Mouse (Mus musculus) MEL (cell line): ENCODE data around the gene Fus. TPM values are rescaled to one million over a fixed set of nuclear protein-coding genes. Genes with fewer than 3 reads are reported as not detected.

Experiments
- DNase-seq: peaks from one replicate; pipeline ENCODE4 v3.0.0; 2011; ENCODE audit warnings: low read depth, low spot score
- H3K27ac ChIP-seq: 2 replicates; pipeline ENCODE4 v1.5.1; 2012; ENCODE audit warnings: low read depth, mild to moderate bottlenecking, control low read depth, low read length, moderate library complexity; ENCODE audit not compliant: control insufficient read depth
- H3K27me3 ChIP-seq, 2 experiments: fragments of 150-350 bp in 1 of 2; sonication (generic) in 1 of 2; 2 replicates each; pipeline ENCODE4 v1.6.1; 2012; ENCODE audit warnings: low read length in 2 of 2, mild to moderate bottlenecking in 2 of 2, improper control_type of control experiment in 1 of 2, moderate library complexity in 1 of 2; ENCODE audit not compliant: insufficient read depth in 2 of 2, control insufficient read depth in 1 of 2
- H3K36me3 ChIP-seq, 2 experiments: 2 replicates each; pipeline ENCODE4 v1.6.1; 2012 to 2014; ENCODE audit warnings: low read length in 2 of 2, improper control_type of control experiment in 1 of 2, inconsistent platforms in 1 of 2, mild to moderate bottlenecking in 1 of 2; ENCODE audit not compliant: insufficient read depth in 2 of 2, control insufficient read depth in 1 of 2
- H3K4me1 ChIP-seq, 2 experiments: fragments of 150-350 bp in 1 of 2; sonication (generic) in 1 of 2; 2 replicates each; pipeline ENCODE4 v1.6.1; 2012; ENCODE audit warnings: low read length in 2 of 2, improper control_type of control experiment in 1 of 2, mild to moderate bottlenecking in 1 of 2; ENCODE audit not compliant: insufficient read depth in 2 of 2, control insufficient read depth in 1 of 2
- H3K4me3 ChIP-seq, 2 experiments: fragments of 150-350 bp in 1 of 2; sonication (generic) in 1 of 2; 2 replicates each; pipeline ENCODE4 v1.5.1; 2012; ENCODE audit warnings: low read depth in 2 of 2, low read length in 2 of 2, mild to moderate bottlenecking in 2 of 2, moderate library complexity in 2 of 2, control low read depth in 1 of 2, improper control_type of control experiment in 1 of 2; ENCODE audit not compliant: control insufficient read depth in 1 of 2, insufficient read depth in 1 of 2
- H3K79me2 ChIP-seq: 2 replicates; pipeline ENCODE4 v1.6.1; 2012; ENCODE audit warnings: mild to moderate bottlenecking, low read length, moderate library complexity; ENCODE audit not compliant: control insufficient read depth, poor library complexity, insufficient read depth
- H3K9ac ChIP-seq: 2 replicates; pipeline ENCODE4 v1.6.1; 2012; ENCODE audit warnings: low read depth, mild to moderate bottlenecking, control low read depth, low read length, moderate library complexity; ENCODE audit not compliant: control insufficient read depth, poor library complexity, severe bottlenecking
- H3K9me3 ChIP-seq: fragments of 150-350 bp; sonication (generic); replicated peaks from 2 replicates; pipeline ENCODE4 v1.6.1; 2012; ENCODE audit warnings: mild to moderate bottlenecking, low read length, improper control_type of control experiment, moderate library complexity; ENCODE audit not compliant: insufficient read depth
- CTCF ChIP-seq, 3 experiments: IDR thresholded peaks in 2 of 3; conservative IDR thresholded peaks in 1 of 3; 2 replicates each; pipeline ENCODE4 v1.5.1; 2011 to 2012; ENCODE audit warnings: low read length in 3 of 3, low read depth in 2 of 3, mild to moderate bottlenecking in 2 of 3, improper control_type of control experiment in 1 of 3, inconsistent platforms in 1 of 3, mixed read lengths in 1 of 3, moderate library complexity in 1 of 3; ENCODE audit not compliant: control insufficient read depth in 1 of 3, insufficient read depth in 1 of 3, poor library complexity in 1 of 3, severe bottlenecking in 1 of 3
- E2F4 ChIP-seq: IDR thresholded peaks from 2 replicates; pipeline ENCODE4 v1.6.1; 2011; ENCODE audit warnings: low read depth, low read length, improper control_type of control experiment, borderline replicate concordance
- MAFK ChIP-seq: IDR thresholded peaks from 2 replicates; pipeline ENCODE4 v1.6.1; 2011; ENCODE audit warnings: low read depth, mild to moderate bottlenecking, low read length, improper control_type of control experiment, borderline replicate concordance
- NRF1 ChIP-seq: IDR thresholded peaks from 2 replicates; pipeline ENCODE4 v1.6.1; 2014; ENCODE audit warnings: low read depth, mild to moderate bottlenecking, inconsistent platforms, low read length, improper control_type of control experiment, moderate library complexity; ENCODE audit not compliant: poor library complexity, insufficient read depth, severe bottlenecking
- POLR2A ChIP-seq, 2 experiments: IDR thresholded peaks; 2 replicates each; pipeline ENCODE4 v1.6.1; 2011 to 2012; ENCODE audit warnings: low read length in 2 of 2, mild to moderate bottlenecking in 2 of 2, control low read depth in 1 of 2, improper control_type of control experiment in 1 of 2, low read depth in 1 of 2, moderate library complexity in 1 of 2; ENCODE audit not compliant: control insufficient read depth in 1 of 2, insufficient read depth in 1 of 2, poor library complexity in 1 of 2
- POLR2AphosphoS2 ChIP-seq: IDR thresholded peaks from 2 replicates; pipeline ENCODE4 v1.6.1; 2011; ENCODE audit warnings: low read length, improper control_type of control experiment
- SMC3 ChIP-seq: IDR thresholded peaks from 2 replicates; pipeline ENCODE4 v1.6.1; 2011; ENCODE audit warnings: low read depth, low read length, improper control_type of control experiment
- ZMIZ1 ChIP-seq: IDR thresholded peaks from 2 replicates; pipeline ENCODE4 v1.6.1; 2012; ENCODE audit warnings: low read depth, mild to moderate bottlenecking, inconsistent platforms, low read length, improper control_type of control experiment, moderate library complexity
- ZNF384 ChIP-seq: IDR thresholded peaks from 2 replicates; pipeline ENCODE4 v1.6.1; 2012; ENCODE audit warnings: low read depth, mild to moderate bottlenecking, inconsistent platforms, low read length, improper control_type of control experiment
- polyA plus RNA-seq, 2 experiments: library from polyadenylated mRNA; stranded (reverse) in 1 of 2; unstranded in 1 of 2; fragments of >175 nt in 1 of 2; fragments of >200 nt in 1 of 2; gene quantifications; 2 replicates each; pipeline versions ENCODE4 v1.2.1 to v1.2.4; 2012; ENCODE audit warnings: low replicate concordance in 2 of 2, low read depth in 1 of 2; ENCODE audit not compliant: insufficient read length in 2 of 2, insufficient read depth in 1 of 2, missing spikeins in 1 of 2
- total RNA-seq: library from RNA; depleted of rRNA; stranded (reverse); fragments of 300-350 nt; gene quantifications from 2 replicates; pipeline ENCODE4 v1.2.3, GENCODE M21; 2012

Gene Fus
- total and polyA plus RNA-seq, 3 experiments: 49.7 to 848 (median 346) TPM

DNA sequence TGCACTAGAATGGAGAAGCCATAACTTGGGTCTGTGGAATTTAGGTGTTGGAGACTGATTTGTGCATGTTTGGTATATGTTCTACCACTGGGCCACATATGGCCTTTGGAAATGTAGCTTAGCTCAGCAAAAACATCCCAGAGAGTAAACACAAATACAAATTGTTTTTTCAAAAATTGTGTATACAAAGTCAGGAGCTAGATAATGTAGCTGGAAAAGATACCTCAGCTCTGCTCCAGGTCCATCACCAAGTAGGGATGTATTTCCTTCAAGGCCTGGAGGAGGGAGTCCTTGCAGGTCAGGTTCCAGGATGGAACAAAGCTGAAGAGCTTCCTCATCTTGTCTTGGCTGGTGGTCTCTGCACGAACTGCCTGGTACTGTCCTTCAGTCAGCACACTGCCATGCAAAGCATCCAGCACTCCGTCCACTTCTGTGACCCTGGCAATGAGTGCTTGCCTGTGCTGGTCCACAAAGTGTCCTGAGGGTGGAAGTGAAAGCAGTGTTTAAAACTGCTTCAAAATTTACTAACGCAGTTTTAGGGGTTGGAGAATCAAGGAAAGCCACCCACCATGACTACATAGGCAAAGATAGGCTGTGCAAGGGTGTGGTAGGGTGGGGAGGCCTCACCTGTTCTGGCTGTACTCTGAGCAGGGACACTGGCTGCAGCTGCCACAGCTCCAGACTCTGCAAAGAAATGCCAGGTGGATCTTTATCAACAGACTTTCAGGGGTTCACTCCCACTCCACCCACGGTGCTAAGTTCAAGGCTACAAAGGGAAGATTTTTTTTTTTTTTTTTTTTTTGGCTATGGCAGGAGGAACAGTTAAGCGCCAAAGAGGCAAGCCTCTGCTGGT is 25.5 kb downstream of the Fus start:
- peaks cover 7 to 9% of the 10 kb centered on the region in 2 experiments for H3K36me3 ChIP-seq
- H3K4me1 ChIP-seq: peaks cover 0 to 4% of the 10 kb centered on the region in 2 experiments; a peak in 1 of 4 replicates
- no peaks in the 10 kb centered on the region for H3K27me3 ChIP-seq
- no peak overlapping the region for H3K27ac ChIP-seq
- no peak overlapping the region for H3K9ac ChIP-seq
- no peak overlapping the region for H3K4me3 ChIP-seq
- TF ChIP-seq POLR2AphosphoS2: peak; percentile 26; the same call in 1 of the 2 replicates
- TF ChIP-seq MAFK: peak; percentile 45; the same call in 1 of the 2 replicates
- no peak for TF ChIP-seq CTCF (IDR thresholded peaks at IDR 0.05 in 2 of 3, conservative IDR thresholded peaks at IDR 0.05 in 1 of 3; ENCODE audit: control insufficient read depth in 1 of 3, insufficient read depth in 1 of 3, low read depth in 2 of 3, low read length in 3 of 3, poor library complexity in 1 of 3, severe bottlenecking in 1 of 3)
- TF ChIP-seq POLR2A (IDR thresholded peaks at IDR 0.05; ENCODE audit: control insufficient read depth in 1 of 2, insufficient read depth in 1 of 2, low read depth in 1 of 2, low read length in 2 of 2, poor library complexity in 1 of 2): peak in 1 of 2 experiments; percentile 44; a peak in 2 of 4 replicates
- peak; percentile 67 for TF ChIP-seq ZNF384
- TF ChIP-seq, all 39 proteins: peak for 4
- H3K9me3 ChIP-seq: no peaks in the 10 kb centered on the region
- H3K79me2 ChIP-seq: no peaks in the 10 kb centered on the region
- DNase-seq: no peak

DNA sequence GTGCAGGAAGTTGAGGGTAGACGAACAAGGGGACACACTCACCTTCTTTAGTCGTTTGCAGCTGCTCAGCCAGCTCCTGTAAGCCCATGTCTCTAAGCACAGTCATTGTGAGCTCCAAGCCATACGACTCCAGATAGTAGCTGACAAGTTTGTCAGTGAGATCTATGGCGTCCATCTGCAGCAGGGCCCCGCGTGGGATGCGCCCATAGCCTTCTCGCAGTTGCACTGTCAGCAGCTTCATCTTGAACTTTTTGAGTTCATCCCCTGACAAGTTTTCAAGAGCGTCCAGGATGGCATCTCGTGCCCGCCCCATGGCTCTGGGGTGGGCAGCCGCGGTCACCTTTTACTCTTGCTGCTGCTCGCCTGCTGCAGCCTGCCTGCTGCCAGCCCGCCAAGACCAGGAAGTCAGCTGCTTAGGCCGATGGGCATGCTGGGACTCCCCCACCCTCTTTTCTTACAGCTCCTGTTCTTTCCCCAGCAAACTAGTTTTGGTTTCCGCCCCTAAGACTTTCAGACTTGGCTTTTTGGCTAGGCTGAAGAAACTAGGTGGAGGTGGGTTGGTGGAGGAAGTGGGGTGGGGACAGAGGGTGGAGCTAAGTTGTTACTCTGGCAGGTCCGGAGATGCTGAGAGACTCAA is 26.2 kb downstream of the Fus start, which contains the start of gene Pycard:
Pycard (minus strand) TSS at position 527 of the 637 bp plus-strand sequence.
- H3K4me1 ChIP-seq: peaks cover 0 to 4% of the 10 kb centered on the region in 2 experiments; a peak in 1 of 4 replicates
- no peak within 1 kb of the TSS for H3K4me3 ChIP-seq
- no peak within 1 kb of the TSS for H3K27ac ChIP-seq
- no peak for TF ChIP-seq NRF1
- TF ChIP-seq ZMIZ1: 0 out of 2 replicates have a peak, but pooled peaks have one; percentile 24
- peak in 1 of 2 experiments; percentile 13; a peak in 1 of 4 replicates for TF ChIP-seq POLR2A (IDR thresholded peaks at IDR 0.05; ENCODE audit: control insufficient read depth in 1 of 2, insufficient read depth in 1 of 2, low read depth in 1 of 2, low read length in 2 of 2, poor library complexity in 1 of 2)
- H3K27me3 ChIP-seq: no peaks in the 10 kb centered on the region
- no peaks in the 10 kb centered on the region for H3K79me2 ChIP-seq
- H3K9me3 ChIP-seq: no peaks in the 10 kb centered on the region
- H3K9ac ChIP-seq: no peak within 1 kb of the TSS
- DNase-seq: no peak
- H3K36me3 ChIP-seq: peaks cover 7% of the 10 kb centered on the region in 2 experiments

DNA sequence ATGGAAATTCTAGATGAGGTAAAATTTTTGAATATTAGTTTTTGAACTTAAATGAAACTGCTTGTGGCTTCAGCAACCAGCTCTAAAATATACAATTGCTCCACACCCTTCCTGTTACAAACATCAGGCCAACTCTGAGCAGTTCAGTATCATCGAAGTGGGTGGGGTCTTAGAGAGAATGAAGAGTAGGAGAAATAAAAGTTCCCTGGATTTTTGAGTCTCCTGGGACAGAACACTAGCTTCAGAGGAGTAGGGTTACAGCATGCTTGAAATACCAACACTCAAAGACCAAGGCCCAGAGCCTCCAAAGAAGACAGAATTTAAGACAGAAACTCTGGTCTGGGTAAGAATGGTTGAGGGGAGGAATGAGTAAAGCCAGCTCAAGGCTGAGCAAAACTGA is 32.2 kb downstream of the Fus start:
- H3K36me3 ChIP-seq: peaks cover 0 to 16% of the 10 kb centered on the region in 2 experiments; a peak in 3 of 4 replicates
- DNase-seq: peak; percentile 37
- no peak overlapping the region for H3K4me3 ChIP-seq
- H3K27ac ChIP-seq: peak overlapping the region; percentile 37
- H3K9me3 ChIP-seq: no peaks in the 10 kb centered on the region
- H3K27me3 ChIP-seq: no peaks in the 10 kb centered on the region
- H3K79me2 ChIP-seq: no peaks in the 10 kb centered on the region
- H3K9ac ChIP-seq: no peak overlapping the region
- peaks cover 0 to 17% of the 10 kb centered on the region in 2 experiments; a peak in 2 of 4 replicates for H3K4me1 ChIP-seq
- TF ChIP-seq SMC3: no peak
- TF ChIP-seq ZNF384: no peak
- no peak for TF ChIP-seq E2F4
- TF ChIP-seq ZMIZ1: no peak
